15 mouse cellular contexts compared by ENCODE assay signal in genomic region chr2:30733853-30734252, GRCm38 (mm10).
DNase-seq lines count a peak whose midpoint lies in the region; ATAC-seq and TF ChIP-seq lines count a peak whose summit lies in the region.
"Had no signal": no experiment of that assay in that cellular context is flagged by ENCODE, and none has a peak within 500 bp of the region (broad histone marks: within the 10 kb centered on the region; RNA-seq: fewer than 3 reads in every experiment).

No protein-coding gene starts in this region.

- H3K4me1 ChIP-seq in kidney, embryonic 14.5 days (ENCODE audit: control insufficient read depth, insufficient read depth, low read length): peaks cover 12% of the 10 kb centered on the region; the same call in 1 of the 2 replicates
- peaks cover 10% of the 10 kb centered on the region for H3K4me1 ChIP-seq in thymus, adult 2 months (replicated peaks; ENCODE audit: control insufficient read depth, insufficient read depth, low read length)
- H3K4me1 ChIP-seq in intestine, embryonic 15.5 days (replicated peaks): peaks cover 9% of the 10 kb centered on the region; the same call in 1 of the 2 replicates
- H3K4me1 ChIP-seq in lung, adult 2 months (ENCODE audit: control insufficient read depth, insufficient read depth, low read length): no peaks in the 10 kb centered on the region

- no peak overlapping the region for H3K4me2 ChIP-seq in kidney, embryonic 14.5 days (replicated peaks; ENCODE audit: low read depth, low read length)
- H3K4me2 ChIP-seq in intestine, embryonic 15.5 days (replicated peaks): no peak overlapping the region

- TF ChIP-seq POLR2A in thymus, adult 2 months (IDR thresholded peaks at IDR 0.05; ENCODE audit: control insufficient read depth, extremely low read depth, insufficient read depth, low read length, poor library complexity): no peak
- TF ChIP-seq POLR2A in lung, adult 2 months (IDR thresholded peaks at IDR 0.05; ENCODE audit: borderline replicate concordance, extremely low read depth, low read depth, low read length): no peak

- H3K9ac ChIP-seq in kidney, embryonic 14.5 days (ENCODE audit: low read depth, low read length): no peak overlapping the region
- no peak overlapping the region for H3K9ac ChIP-seq in intestine, embryonic 15.5 days

- H3K27ac ChIP-seq in kidney, embryonic 14.5 days (ENCODE audit: low read depth, low read length): no peak overlapping the region
- H3K27ac ChIP-seq in thymus, adult 2 months (ENCODE audit: control insufficient read depth, insufficient read depth, low read length): peak overlapping the region; percentile 14; the same call in 1 of the 2 replicates
- H3K27ac ChIP-seq in intestine, embryonic 15.5 days: no peak overlapping the region
- H3K27ac ChIP-seq: left cerebral cortex, adult 2 months had no signal

- TF ChIP-seq CTCF in thymus, adult 2 months (IDR thresholded peaks at IDR 0.05; ENCODE audit: borderline replicate concordance, control insufficient read depth, extremely low read depth, insufficient read depth, low read length, poor library complexity): no peak
- TF ChIP-seq CTCF in lung, adult 2 months (IDR thresholded peaks at IDR 0.05; ENCODE audit: insufficient read depth, low read length): no peak

- peak; percentile 30; the same call in 1 of the 2 replicates for ATAC-seq in kidney, embryonic 14.5 days (ENCODE audit: low FRiP score, low TSS enrichment)
- ATAC-seq in intestine, embryonic 15.5 days: peak; percentile 63

- H3K27me3 ChIP-seq in kidney, embryonic 14.5 days (ENCODE audit: control insufficient read depth, insufficient read depth, low read length): no peaks in the 10 kb centered on the region
- no peaks in the 10 kb centered on the region for H3K27me3 ChIP-seq in thymus, adult 2 months (ENCODE audit: control insufficient read depth, insufficient read depth, low read length)
- H3K27me3 ChIP-seq in intestine, embryonic 15.5 days (replicated peaks): no peaks in the 10 kb centered on the region

- WGBS in kidney, embryonic 14.5 days: 29% methylated on average over 6 of the region's 6 CpGs
- 48% methylated on average over 6 of the region's 6 CpGs for WGBS in thymus, adult 2 months
- WGBS in intestine, embryonic 15.5 days: 25% methylated on average over 6 of the region's 6 CpGs
- 50% methylated on average over 6 of the region's 6 CpGs for WGBS in lung, adult 2 months

- H3K4me3 ChIP-seq in kidney, embryonic 14.5 days (ENCODE audit: low read length): no peak overlapping the region
- H3K4me3 ChIP-seq in thymus, adult 2 months (ENCODE audit: control insufficient read depth, insufficient read depth, low read length): no peak overlapping the region
- H3K4me3 ChIP-seq in intestine, embryonic 15.5 days (replicated peaks): no peak overlapping the region
- no peak overlapping the region for H3K4me3 ChIP-seq in lung, adult 2 months (replicated peaks; ENCODE audit: extremely low read depth, low read depth, low read length)
- H3K4me3 ChIP-seq: left cerebral cortex, adult 2 months had no signal

- no peaks in the 10 kb centered on the region; the same call in 1 of the 2 replicates for H3K9me3 ChIP-seq in kidney, embryonic 14.5 days (ENCODE audit: control insufficient read depth, low read length)
- H3K9me3 ChIP-seq in intestine, embryonic 15.5 days: no peaks in the 10 kb centered on the region

- DNase-seq in kidney, adult 18-20 months: no peak
- DNase-seq in thymus, adult 2 months: peak; percentile 29
- no peak for DNase-seq in thymus, adult 18-20 months
- DNase-seq in thymus, postnatal 4 days: peak; percentile 55
- no peak for DNase-seq in lung, adult 2 months
- DNase-seq in B cell, adult 2 months: no peak
- DNase-seq: adrenal gland, postnatal 10 days; cerebellum, postnatal 36 days; heart, postnatal 4 days; liver; lung, postnatal 14 days; right cerebral cortex, postnatal 4 days had no signal

- no peaks in the 10 kb centered on the region for H3K36me3 ChIP-seq in kidney, embryonic 14.5 days (ENCODE audit: control insufficient read depth, insufficient read depth, low read length)
- no peaks in the 10 kb centered on the region for H3K36me3 ChIP-seq in thymus, adult 2 months (ENCODE audit: control insufficient read depth, insufficient read depth, low read length)
- no peaks in the 10 kb centered on the region for H3K36me3 ChIP-seq in intestine, embryonic 15.5 days

Comparison
In these comparisons a context has a peak if more than half of its experiments do, and no peak if none do; other contexts are left out.
1. DNase-seq: peak in thymus, adult 2 months (single experiment) and thymus, postnatal 4 days (single experiment); none in kidney, adult 18-20 months (single experiment), thymus, adult 18-20 months (0 of 2), lung, adult 2 months (single experiment) and B cell, adult 2 months (0 of 2).